Mouse (Mus musculus) ES-E14 (cell line): Measurements from ENCODE around the gene Fam187b.

Source experiments
- CHD2 ChIP-seq: IDR thresholded peaks from 2 replicates; pipeline ENCODE4 v1.6.1; 2014; ENCODE audit warnings: mild to moderate bottlenecking, low read depth, low read length, inconsistent platforms
- HCFC1 ChIP-seq: IDR thresholded peaks from 2 replicates; pipeline ENCODE4 v1.6.1; 2012; ENCODE audit warnings: low read length, inconsistent platforms, borderline replicate concordance; ENCODE audit not compliant: insufficient read depth
- MAFK ChIP-seq: IDR thresholded peaks from 2 replicates; pipeline ENCODE4 v1.6.1; 2014; ENCODE audit warnings: mild to moderate bottlenecking, low read depth, low read length, inconsistent platforms; ENCODE audit not compliant: insufficient read depth
- ZNF384 ChIP-seq: IDR thresholded peaks from 2 replicates; pipeline ENCODE4 v1.6.1; 2012; ENCODE audit warnings: low read depth, low read length, inconsistent platforms

GRCm38 (mm10) chr7:30993986-30994385, 20.4 kb downstream of the Fam187b start:
- TF ChIP-seq CHD2 (no peak), ZNF384 (no peak), MAFK (no peak), HCFC1 (no peak)
